Mouse (Mus musculus): ENCODE data around the gene Egln2.

The Egln2 gene

DNA sequence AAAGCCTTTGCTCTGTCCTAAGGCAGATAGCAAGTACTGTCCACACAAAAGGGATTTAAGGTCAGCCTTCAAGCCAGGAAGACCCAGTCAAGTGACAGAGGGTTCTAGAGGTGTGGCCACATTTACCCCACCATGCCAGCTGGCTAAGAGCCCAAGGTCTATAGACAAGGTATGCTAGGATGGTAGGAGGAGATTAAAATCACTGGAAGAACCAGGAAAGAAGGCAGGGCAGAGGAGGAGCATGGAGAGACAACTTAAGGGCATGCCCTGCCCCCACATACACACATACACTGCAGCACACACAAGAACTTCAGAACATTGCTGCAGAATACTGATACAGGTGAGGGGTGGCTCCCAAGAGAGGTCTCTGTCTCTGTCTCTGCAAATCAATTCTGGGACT, 46.9 kb downstream of the Egln2 start, which contains the start of gene Cyp2f2:
Gene Cyp2f2, plus strand, starts transcription at position 234 of the 400 bp plus-strand sequence.
- TF ChIP-seq CTCF (conservative IDR thresholded peaks at IDR 0.05; ENCODE audit: low read length) (no peak), POU5F1 (IDR thresholded peaks at IDR 0.05; ENCODE audit: borderline replicate concordance, low read length) (no peak), NANOG (IDR thresholded peaks at IDR 0.05; ENCODE audit: borderline replicate concordance, low read length) (no peak)
- H3K9me3 ChIP-seq (ENCODE audit: low read length), result no peaks in the 10 kb centered on the region
- peaks cover 9% of the 10 kb centered on the region for H3K4me1 ChIP-seq (replicated peaks; ENCODE audit: low read depth, low read length)
- H3K27me3 ChIP-seq (ENCODE audit: insufficient read depth, low read length), result no peaks in the 10 kb centered on the region
- no peaks in the 10 kb centered on the region for H3K36me3 ChIP-seq (ENCODE audit: insufficient read depth, low read length)
- no peak within 1 kb of the TSS for H3K4me3 ChIP-seq (replicated peaks; ENCODE audit: low read length)

DNA sequence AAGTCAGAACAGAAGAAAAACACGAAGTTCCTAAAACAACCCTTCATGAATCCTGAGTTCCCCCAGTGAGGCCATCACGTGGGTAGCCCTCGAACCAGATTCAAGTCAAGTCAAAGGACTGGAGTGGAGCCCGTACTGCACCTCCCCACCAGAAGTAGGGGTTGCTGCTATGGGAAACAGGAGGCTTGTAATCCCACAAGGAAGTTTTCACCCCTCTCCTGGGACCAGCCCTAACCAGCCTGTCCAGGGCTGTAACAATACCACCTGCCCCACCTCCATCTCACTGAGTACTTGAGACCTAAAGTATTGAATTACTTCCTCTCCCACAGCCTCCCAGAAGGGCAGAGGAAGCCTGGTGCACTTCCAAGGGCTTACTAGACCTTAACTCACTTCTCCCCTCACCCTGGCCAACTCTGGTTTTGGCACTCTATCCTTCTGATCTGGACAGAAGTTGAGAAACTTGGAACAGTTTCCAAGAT, 48.5 kb downstream of the Egln2 start:
- TF ChIP-seq NANOG (IDR thresholded peaks at IDR 0.05; ENCODE audit: borderline replicate concordance, low read length) (no peak), POU5F1 (IDR thresholded peaks at IDR 0.05; ENCODE audit: borderline replicate concordance, low read length) (no peak), CTCF (conservative IDR thresholded peaks at IDR 0.05; ENCODE audit: low read length) (no peak)

DNA sequence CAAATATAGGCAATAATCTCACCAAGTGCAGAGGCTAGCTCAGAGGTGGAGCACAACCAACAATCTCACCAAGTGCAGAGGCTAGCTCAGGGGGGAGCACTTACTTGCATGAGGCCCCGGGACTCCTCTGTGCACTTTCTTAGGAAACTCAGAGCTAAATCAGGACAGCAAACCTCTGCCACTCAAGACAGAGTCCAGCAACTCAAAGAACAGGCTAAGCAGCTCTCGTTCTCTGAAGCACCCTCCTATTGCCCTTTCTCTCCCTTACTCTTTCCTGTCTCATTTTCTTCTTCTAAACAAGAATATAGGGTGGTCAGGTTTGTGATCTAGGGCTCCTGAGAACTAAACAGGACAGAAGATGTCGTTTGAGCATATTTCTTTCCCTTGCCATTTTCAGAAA, 54.6 kb downstream of the Egln2 start:
- TF ChIP-seq CTCF (conservative IDR thresholded peaks at IDR 0.05; ENCODE audit: low read length) (no peak), NANOG (IDR thresholded peaks at IDR 0.05; ENCODE audit: borderline replicate concordance, low read length) (no peak), POU5F1 (IDR thresholded peaks at IDR 0.05; ENCODE audit: borderline replicate concordance, low read length) (no peak)
- Histone ChIP-seq H3K36me3 (ENCODE audit: insufficient read depth, low read length) (no peaks in the 10 kb centered on the region), H3K4me1 (replicated peaks; ENCODE audit: low read depth, low read length) (no peaks in the 10 kb centered on the region)

More for the DNA sequence above, 48.5 kb downstream of the Egln2 start:
- Histone ChIP-seq H3K4me3 (replicated peaks; ENCODE audit: low read length) (no peak overlapping the region), H3K4me1 (replicated peaks; ENCODE audit: low read depth, low read length) (peaks cover 9% of the 10 kb centered on the region), H3K36me3 (ENCODE audit: insufficient read depth, low read length) (no peaks in the 10 kb centered on the region), H3K9me3 (ENCODE audit: low read length) (no peaks in the 10 kb centered on the region), H3K27me3 (ENCODE audit: insufficient read depth, low read length) (no peaks in the 10 kb centered on the region)

DNA sequence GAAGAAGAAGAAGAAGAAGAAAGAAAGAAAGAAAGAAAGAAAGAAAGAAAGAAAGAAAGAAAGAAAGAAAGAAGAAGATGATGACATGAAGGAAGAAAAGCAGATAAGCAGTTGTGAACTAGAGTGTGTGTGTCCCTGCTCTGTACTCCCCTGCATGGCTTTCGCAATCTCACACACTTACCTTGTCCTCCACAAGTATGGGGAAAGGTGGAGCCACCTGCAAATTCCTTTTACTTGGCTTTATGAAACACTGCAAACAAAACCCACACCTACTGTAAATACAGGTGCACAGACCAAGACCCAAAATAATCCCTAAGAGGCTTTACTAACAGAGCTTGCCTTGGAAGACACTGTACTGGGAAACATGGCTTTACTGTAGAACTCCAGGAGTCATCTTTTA, 55.6 kb downstream of the Egln2 start:
- H3K4me1 ChIP-seq (replicated peaks; ENCODE audit: low read depth, low read length), result no peaks in the 10 kb centered on the region
- peaks cover 12% of the 10 kb centered on the region for H3K9me3 ChIP-seq (ENCODE audit: low read length)
- TF ChIP-seq CTCF (conservative IDR thresholded peaks at IDR 0.05; ENCODE audit: low read length), result no peak

More for the DNA sequence above, 54.6 kb downstream of the Egln2 start:
- peaks cover 12% of the 10 kb centered on the region for H3K9me3 ChIP-seq (ENCODE audit: low read length)
- no peak overlapping the region for H3K4me3 ChIP-seq (replicated peaks; ENCODE audit: low read length)
- H3K27me3 ChIP-seq (ENCODE audit: insufficient read depth, low read length), result no peaks in the 10 kb centered on the region

DNA sequence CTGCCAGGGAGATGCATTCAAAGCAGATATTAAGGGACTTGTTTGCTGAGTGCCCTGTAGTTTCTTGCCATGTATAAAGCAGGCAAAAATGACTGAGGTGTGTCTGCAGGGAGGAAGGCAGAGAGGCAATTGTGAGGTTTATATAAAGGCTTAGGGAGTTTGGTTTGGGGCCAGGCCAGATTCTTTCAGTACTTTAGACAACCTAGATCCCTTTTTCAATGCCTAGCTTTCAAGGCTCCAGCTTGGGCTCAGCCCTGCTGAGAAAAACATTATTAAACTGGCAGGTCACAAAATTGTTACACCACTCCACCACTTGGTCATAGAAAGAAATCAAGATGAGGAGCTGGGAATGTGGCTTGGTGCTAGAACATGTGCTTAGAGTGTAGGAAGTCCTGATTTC, 56.3 kb downstream of the Egln2 start:
- no peak for TF ChIP-seq CTCF (conservative IDR thresholded peaks at IDR 0.05; ENCODE audit: low read length)
- no peak for TF ChIP-seq POU5F1 (IDR thresholded peaks at IDR 0.05; ENCODE audit: borderline replicate concordance, low read length)
- TF ChIP-seq NANOG (IDR thresholded peaks at IDR 0.05; ENCODE audit: borderline replicate concordance, low read length), result no peak
- Histone ChIP-seq H3K36me3 (ENCODE audit: insufficient read depth, low read length) (no peaks in the 10 kb centered on the region), H3K9me3 (ENCODE audit: low read length) (peaks cover 12% of the 10 kb centered on the region), H3K4me3 (replicated peaks; ENCODE audit: low read length) (no peak overlapping the region), H3K4me1 (replicated peaks; ENCODE audit: low read depth, low read length) (no peaks in the 10 kb centered on the region), H3K27me3 (ENCODE audit: insufficient read depth, low read length) (no peaks in the 10 kb centered on the region)

More for the DNA sequence above, 55.6 kb downstream of the Egln2 start:
- Histone ChIP-seq H3K4me3 (replicated peaks; ENCODE audit: low read length) (no peak overlapping the region), H3K27me3 (ENCODE audit: insufficient read depth, low read length) (no peaks in the 10 kb centered on the region), H3K36me3 (ENCODE audit: insufficient read depth, low read length) (no peaks in the 10 kb centered on the region)

Measured in E14TG2a.4 (cell line).